In genomic region chrX:105684433-105684832, GRCm38 (mm10) we compare ENCODE assay signal across 13 mouse cellular contexts.
A peak's percentile ranks its signal among the peaks of the same experiment; 100 is the strongest.
DNase-seq lines count a peak whose midpoint lies in the region; ATAC-seq lines count a peak whose summit lies in the region.
"Had no signal": no experiment of that assay in that cellular context is flagged by ENCODE, and none has a peak within 500 bp of the region (broad histone marks: within the 10 kb centered on the region; RNA-seq: fewer than 3 reads in every experiment).

No protein-coding gene starts in this region.

- H3K4me1 ChIP-seq in stomach, embryonic 15.5 days: no peaks in the 10 kb centered on the region
- no peaks in the 10 kb centered on the region for H3K4me1 ChIP-seq in midbrain, embryonic 15.5 days
- H3K4me1 ChIP-seq: forebrain, embryonic 10.5 days had no signal

- peak; percentile 6 for DNase-seq in ovary, adult 18-20 months (ENCODE audit: low spot score)
- DNase-seq in ovary, postnatal 36 days (ENCODE audit: low spot score): no peak
- DNase-seq in cerebellum, postnatal 25 days: peak; percentile 11 to 23
- DNase-seq in kidney, adult 9 months: peak; percentile 3
- DNase-seq in gastrocnemius, postnatal 36 days: no peak
- no peak for DNase-seq in liver
- DNase-seq: adrenal gland, adult 8-10 months; gastrocnemius, postnatal 14 days; right cerebral cortex, postnatal 25 days; thymus, postnatal 25 days had no signal

- intact Hi-C loops in gastrocnemius, postnatal 36 days (cut with DNase I): no loop called here

- no peak overlapping the region for H3K4me3 ChIP-seq in stomach, embryonic 15.5 days (replicated peaks)
- no peak overlapping the region for H3K4me3 ChIP-seq in midbrain, embryonic 15.5 days
- H3K4me3 ChIP-seq: forebrain, embryonic 10.5 days had no signal

- ATAC-seq in stomach, embryonic 15.5 days (ENCODE audit: insufficient read depth, low FRiP score, low read depth): peak; percentile 50; the same call in 1 of the 2 replicates
- no peak for ATAC-seq in midbrain, embryonic 15.5 days (replicated peaks)

- H3K27me3 ChIP-seq in stomach, embryonic 15.5 days (replicated peaks): no peaks in the 10 kb centered on the region
- no peaks in the 10 kb centered on the region for H3K27me3 ChIP-seq in midbrain, embryonic 15.5 days (replicated peaks)

- no peaks in the 10 kb centered on the region for H3K9me3 ChIP-seq in stomach, embryonic 15.5 days
- H3K9me3 ChIP-seq in midbrain, embryonic 15.5 days: no peaks in the 10 kb centered on the region
- H3K9me3 ChIP-seq: forebrain, embryonic 10.5 days had no signal

- H3K9ac ChIP-seq in stomach, embryonic 15.5 days: no peak overlapping the region
- no peak overlapping the region for H3K9ac ChIP-seq in midbrain, embryonic 15.5 days

- 50% methylated on average over 4 of the region's 4 CpGs for WGBS in stomach, embryonic 15.5 days
- WGBS in midbrain, embryonic 15.5 days: 74% methylated on average over 4 of the region's 4 CpGs

- no peaks in the 10 kb centered on the region for H3K36me3 ChIP-seq in stomach, embryonic 15.5 days
- no peaks in the 10 kb centered on the region for H3K36me3 ChIP-seq in midbrain, embryonic 15.5 days (replicated peaks)
- H3K36me3 ChIP-seq: forebrain, embryonic 10.5 days had no signal

- no peak overlapping the region for H3K27ac ChIP-seq in stomach, embryonic 15.5 days
- H3K27ac ChIP-seq in midbrain, embryonic 15.5 days: no peak overlapping the region
- H3K27ac ChIP-seq: forebrain, embryonic 10.5 days had no signal

- no peak overlapping the region for H3K4me2 ChIP-seq in stomach, embryonic 15.5 days
- no peak overlapping the region for H3K4me2 ChIP-seq in midbrain, embryonic 15.5 days

Comparison
In these comparisons a context has a peak if more than half of its experiments do, and no peak if none do; other contexts are left out.
1. DNase-seq: peak in ovary, adult 18-20 months (single experiment), cerebellum, postnatal 25 days (2 of 2) and kidney, adult 9 months (single experiment); none in ovary, postnatal 36 days (single experiment), gastrocnemius, postnatal 36 days (0 of 2) and liver (single experiment).